Mouse (Mus musculus) small intestine, adult 2 months (tissue): ENCODE results near the gene Deup1.

Experiments used
- CTCF ChIP-seq: fragments of 200-500 bp; IDR thresholded peaks from 2 replicates; pipeline ENCODE4 v1.5.1; 2012; ENCODE audit warnings: low read depth, mild to moderate bottlenecking, control low read depth, inconsistent platforms, low read length, moderate library complexity, mixed read lengths; ENCODE audit not compliant: insufficient replicate concordance, insufficient read length; ENCODE audit errors: extremely low read depth
- POLR2A ChIP-seq: fragments of 200-500 bp; IDR thresholded peaks from 2 replicates; pipeline ENCODE4 v1.6.1; 2012; ENCODE audit warnings: low read depth, mild to moderate bottlenecking, control low read depth, inconsistent platforms, low read length, moderate library complexity

GRCm38 (mm10) chr9:15596598-15596997, 31.1 kb downstream of the Deup1 start:
- TF ChIP-seq CTCF (no peak), POLR2A (no peak)
